Mouse (Mus musculus): ENCODE results near the gene C2cd2.

DNA sequence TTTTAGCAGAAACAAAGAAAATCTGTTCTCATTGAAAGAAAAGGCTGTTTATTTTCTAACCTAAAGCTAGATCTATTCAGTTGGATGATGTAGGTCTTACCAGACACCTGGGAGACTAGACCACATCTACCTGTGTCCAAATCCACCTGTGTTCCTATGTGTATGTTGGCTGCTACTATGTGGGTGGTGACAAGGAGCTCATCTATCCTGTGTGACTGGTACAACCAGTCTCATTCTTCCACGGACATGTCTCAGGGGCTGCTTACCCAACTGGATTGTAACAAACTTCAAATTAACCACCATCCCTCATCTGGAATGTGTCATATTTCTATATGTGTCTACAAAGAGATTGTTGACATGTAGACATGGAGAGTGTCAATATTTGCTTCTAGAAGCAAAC lies 38.7 kb downstream of the C2cd2 start:
- TF ChIP-seq POLR2A (IDR thresholded peaks at IDR 0.05; ENCODE audit: control insufficient read depth, low read depth, low read length), result no peak
- no peak for TF ChIP-seq CTCF (IDR thresholded peaks at IDR 0.05; ENCODE audit: control insufficient read depth, insufficient read depth, insufficient replicate concordance, low read depth, low read length)
